Mouse (Mus musculus): ENCODE results near the gene Pip5kl1. TPM values are rescaled to one million over a fixed set of nuclear protein-coding genes. Genes with fewer than 3 reads are reported as not detected.

Pip5kl1 gene
- 0.19 TPM in 1 of 2 replicates, not detected in the other for polyA plus RNA-seq (2014; fragmentation: Nextera tagmentation; extraction: Ambion mirVana)

- no peaks in the 10 kb centered on the region for H3K9me3 ChIP-seq (ENCODE audit: control insufficient read depth, low read length)
- WGBS: 77% methylated on average over 6 of the region's 6 CpGs
Observed at GRCm38 (mm10) chr2:32574497-32574896, at the start of gene Pip5kl1. Pip5kl1 (plus strand) TSS chr2:32574797.

GRCm38 (mm10) chr2:32525816-32526215 lies 48.8 kb upstream of the Pip5kl1 start:
- H3K4me2 ChIP-seq (ENCODE audit: low read length): no peak overlapping the region
- no peaks in the 10 kb centered on the region for H3K4me1 ChIP-seq (ENCODE audit: control insufficient read depth in 2 of 2, insufficient read depth in 2 of 2, low read length in 2 of 2)
- ATAC-seq (ENCODE audit: insufficient number of reproducible peaks, insufficient read depth, low FRiP score, low read depth): no peak
- WGBS: 88% methylated on average over 12 of the region's 12 CpGs
- H3K27me3 ChIP-seq (ENCODE audit: control insufficient read depth, insufficient read depth, low read length): no peaks in the 10 kb centered on the region
- no peak overlapping the region for H3K4me3 ChIP-seq (ENCODE audit: control insufficient read depth in 1 of 2, insufficient read depth in 1 of 2, low read depth in 1 of 2, low read length in 2 of 2)
- H3K36me3 ChIP-seq (ENCODE audit: control insufficient read depth, insufficient read depth, low read length): no peaks in the 10 kb centered on the region
- H3K9ac ChIP-seq (ENCODE audit: low read length): no peak overlapping the region
- no peak overlapping the region for H3K27ac ChIP-seq (replicated peaks in 1 of 2; ENCODE audit: control insufficient read depth in 1 of 2, insufficient read depth in 1 of 2, low read depth in 2 of 2, low read length in 2 of 2)
- H3K9me3 ChIP-seq (ENCODE audit: control insufficient read depth, low read length): no peaks in the 10 kb centered on the region

More at GRCm38 (mm10) chr2:32574497-32574896, at the start of gene Pip5kl1:
- Histone ChIP-seq H3K27me3 (ENCODE audit: control insufficient read depth, insufficient read depth, low read length) (peaks cover 23% of the 10 kb centered on the region), H3K4me2 (ENCODE audit: low read length) (peak within 1 kb of the TSS; percentile 78), H3K27ac (replicated peaks in 1 of 2; ENCODE audit: control insufficient read depth in 1 of 2, insufficient read depth in 1 of 2, low read depth in 2 of 2, low read length in 2 of 2) (no peak within 1 kb of the TSS), H3K36me3 (ENCODE audit: control insufficient read depth, insufficient read depth, low read length) (peaks cover 14% of the 10 kb centered on the region; the same call in 1 of the 2 replicates), H3K4me3 (ENCODE audit: control insufficient read depth in 1 of 2, insufficient read depth in 1 of 2, low read depth in 1 of 2, low read length in 2 of 2) (peak within 1 kb of the TSS; percentile 22 to 39), H3K4me1 (ENCODE audit: control insufficient read depth in 2 of 2, insufficient read depth in 2 of 2, low read length in 2 of 2) (peaks cover 3 to 17% of the 10 kb centered on the region in 2 experiments; a peak in 3 of 4 replicates), H3K9ac (ENCODE audit: low read length) (peak within 1 kb of the TSS; percentile 58)
- no peak for ATAC-seq (ENCODE audit: insufficient number of reproducible peaks, insufficient read depth, low FRiP score, low read depth)

GRCm38 (mm10) chr2:32527468-32527966 lies 47.1 kb upstream of the Pip5kl1 start:
- WGBS: 78% methylated on average over 14 of the region's 14 CpGs
- no peak overlapping the region for H3K9ac ChIP-seq (ENCODE audit: low read length)
- H3K4me1 ChIP-seq (ENCODE audit: control insufficient read depth in 2 of 2, insufficient read depth in 2 of 2, low read length in 2 of 2): no peaks in the 10 kb centered on the region
- no peaks in the 10 kb centered on the region for H3K27me3 ChIP-seq (ENCODE audit: control insufficient read depth, insufficient read depth, low read length)
- no peak for ATAC-seq (ENCODE audit: insufficient number of reproducible peaks, insufficient read depth, low FRiP score, low read depth)
- no peaks in the 10 kb centered on the region for H3K36me3 ChIP-seq (ENCODE audit: control insufficient read depth, insufficient read depth, low read length)
- H3K4me2 ChIP-seq (ENCODE audit: low read length): no peak overlapping the region
- no peak overlapping the region for H3K4me3 ChIP-seq (ENCODE audit: control insufficient read depth in 1 of 2, insufficient read depth in 1 of 2, low read depth in 1 of 2, low read length in 2 of 2)
- no peak overlapping the region for H3K27ac ChIP-seq (replicated peaks in 1 of 2; ENCODE audit: control insufficient read depth in 1 of 2, insufficient read depth in 1 of 2, low read depth in 2 of 2, low read length in 2 of 2)
- H3K9me3 ChIP-seq (ENCODE audit: control insufficient read depth, low read length): no peaks in the 10 kb centered on the region

GRCm38 (mm10) chr2:32528326-32528725 lies 46.3 kb upstream of the Pip5kl1 start:
- no peaks in the 10 kb centered on the region for H3K36me3 ChIP-seq (ENCODE audit: control insufficient read depth, insufficient read depth, low read length)
- H3K4me2 ChIP-seq (ENCODE audit: low read length): no peak overlapping the region
- 89% methylated on average over 1 of the region's 1 CpGs for WGBS
- no peak overlapping the region for H3K27ac ChIP-seq (replicated peaks in 1 of 2; ENCODE audit: control insufficient read depth in 1 of 2, insufficient read depth in 1 of 2, low read depth in 2 of 2, low read length in 2 of 2)
- no peaks in the 10 kb centered on the region for H3K9me3 ChIP-seq (ENCODE audit: control insufficient read depth, low read length)
- no peaks in the 10 kb centered on the region for H3K4me1 ChIP-seq (ENCODE audit: control insufficient read depth in 2 of 2, insufficient read depth in 2 of 2, low read length in 2 of 2)
- H3K27me3 ChIP-seq (ENCODE audit: control insufficient read depth, insufficient read depth, low read length): no peaks in the 10 kb centered on the region
- no peak overlapping the region for H3K9ac ChIP-seq (ENCODE audit: low read length)
- ATAC-seq (ENCODE audit: insufficient number of reproducible peaks, insufficient read depth, low FRiP score, low read depth): no peak
- no peak overlapping the region for H3K4me3 ChIP-seq (ENCODE audit: control insufficient read depth in 1 of 2, insufficient read depth in 1 of 2, low read depth in 1 of 2, low read length in 2 of 2)

GRCm38 (mm10) chr2:32530479-32530878 lies 44.1 kb upstream of the Pip5kl1 start:
- no peak overlapping the region for H3K27ac ChIP-seq (replicated peaks in 1 of 2; ENCODE audit: control insufficient read depth in 1 of 2, insufficient read depth in 1 of 2, low read depth in 2 of 2, low read length in 2 of 2)
- 81% methylated on average over 2 of the region's 2 CpGs for WGBS

GRCm38 (mm10) chr2:32533163-32533562 lies 41.4 kb upstream of the Pip5kl1 start:
- Histone ChIP-seq H3K4me3 (ENCODE audit: control insufficient read depth in 1 of 2, insufficient read depth in 1 of 2, low read depth in 1 of 2, low read length in 2 of 2) (no peak overlapping the region), H3K36me3 (ENCODE audit: control insufficient read depth, insufficient read depth, low read length) (no peaks in the 10 kb centered on the region), H3K9ac (ENCODE audit: low read length) (no peak overlapping the region), H3K4me2 (ENCODE audit: low read length) (no peak overlapping the region), H3K27me3 (ENCODE audit: control insufficient read depth, insufficient read depth, low read length) (no peaks in the 10 kb centered on the region), H3K9me3 (ENCODE audit: control insufficient read depth, low read length) (no peaks in the 10 kb centered on the region), H3K4me1 (ENCODE audit: control insufficient read depth in 2 of 2, insufficient read depth in 2 of 2, low read length in 2 of 2) (peaks cover 23 to 30% of the 10 kb centered on the region in 2 experiments), H3K27ac (replicated peaks in 1 of 2; ENCODE audit: control insufficient read depth in 1 of 2, insufficient read depth in 1 of 2, low read depth in 2 of 2, low read length in 2 of 2) (no peak overlapping the region)
- WGBS: 86% methylated on average over 2 of the region's 2 CpGs
- no peak for ATAC-seq (ENCODE audit: insufficient number of reproducible peaks, insufficient read depth, low FRiP score, low read depth)

More at GRCm38 (mm10) chr2:32530479-32530878, 44.1 kb upstream of the Pip5kl1 start:
- Histone ChIP-seq H3K4me3 (ENCODE audit: control insufficient read depth in 1 of 2, insufficient read depth in 1 of 2, low read depth in 1 of 2, low read length in 2 of 2) (no peak overlapping the region), H3K4me1 (ENCODE audit: control insufficient read depth in 2 of 2, insufficient read depth in 2 of 2, low read length in 2 of 2) (peaks cover 2 to 6% of the 10 kb centered on the region in 2 experiments; a peak in 2 of 4 replicates), H3K36me3 (ENCODE audit: control insufficient read depth, insufficient read depth, low read length) (no peaks in the 10 kb centered on the region), H3K9ac (ENCODE audit: low read length) (no peak overlapping the region), H3K4me2 (ENCODE audit: low read length) (no peak overlapping the region), H3K9me3 (ENCODE audit: control insufficient read depth, low read length) (no peaks in the 10 kb centered on the region), H3K27me3 (ENCODE audit: control insufficient read depth, insufficient read depth, low read length) (no peaks in the 10 kb centered on the region)
- ATAC-seq (ENCODE audit: insufficient number of reproducible peaks, insufficient read depth, low FRiP score, low read depth): no peak

GRCm38 (mm10) chr2:32534061-32534732 lies 40.4 kb upstream of the Pip5kl1 start:
- peak overlapping the region; percentile 88 to 94 for H3K27ac ChIP-seq (replicated peaks in 1 of 2; ENCODE audit: control insufficient read depth in 1 of 2, insufficient read depth in 1 of 2, low read depth in 2 of 2, low read length in 2 of 2)
- peak overlapping the region; percentile 73 for H3K9ac ChIP-seq (ENCODE audit: low read length)
- peak overlapping the region; percentile 80 for H3K4me2 ChIP-seq (ENCODE audit: low read length)
- WGBS: 7% methylated on average over 13 of the region's 13 CpGs
- no peak for ATAC-seq (ENCODE audit: insufficient number of reproducible peaks, insufficient read depth, low FRiP score, low read depth)
- H3K4me3 ChIP-seq (ENCODE audit: control insufficient read depth in 1 of 2, insufficient read depth in 1 of 2, low read depth in 1 of 2, low read length in 2 of 2): peak overlapping the region; percentile 63 to 80
- H3K9me3 ChIP-seq (ENCODE audit: control insufficient read depth, low read length): no peaks in the 10 kb centered on the region
- H3K27me3 ChIP-seq (ENCODE audit: control insufficient read depth, insufficient read depth, low read length): no peaks in the 10 kb centered on the region
- H3K4me1 ChIP-seq (ENCODE audit: control insufficient read depth in 2 of 2, insufficient read depth in 2 of 2, low read length in 2 of 2): peaks cover 29 to 38% of the 10 kb centered on the region in 2 experiments
- H3K36me3 ChIP-seq (ENCODE audit: control insufficient read depth, insufficient read depth, low read length): no peaks in the 10 kb centered on the region

All from heart, embryonic 14.5 days (tissue).